Mouse (Mus musculus) adrenal gland, postnatal 10 days (tissue): ENCODE data around the gene Entpd3. TPM values are rescaled to one million over a fixed set of nuclear protein-coding genes. Genes with fewer than 3 reads are reported as not detected.

Source experiments
- DNase-seq: peaks from one replicate; pipeline ENCODE4 v3.0.0; 2021; ENCODE audit warnings: mixed read lengths
- total RNA-seq, 2 experiments: library from RNA; stranded (reverse); gene quantifications; 2 replicates each; pipeline ENCODE4 v1.2.3; 2021

The Entpd3 gene
- total RNA-seq, 2 experiments from 2014 or later: 0.87 to 1.1 TPM

DNA sequence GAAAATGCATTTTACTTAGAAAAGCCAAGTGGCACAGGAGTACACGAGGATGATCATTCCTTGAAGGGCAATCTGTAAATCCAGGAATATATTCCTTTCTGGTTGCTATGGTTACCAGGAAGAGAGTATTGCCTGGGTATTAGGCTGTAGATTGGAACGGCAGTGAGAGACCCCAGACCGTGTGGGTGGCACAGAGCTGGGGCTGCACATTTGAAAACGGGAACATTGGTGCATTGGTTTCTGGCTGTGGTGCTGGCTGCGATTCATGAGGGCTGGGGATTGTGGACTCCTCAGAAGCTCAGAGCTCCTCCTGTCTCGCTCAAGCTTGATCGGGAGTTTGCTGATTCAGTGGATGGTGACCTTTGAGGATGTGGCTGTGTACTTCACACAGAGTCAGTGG, 40.2 kb downstream of the Entpd3 start:
- no peak for DNase-seq

DNA sequence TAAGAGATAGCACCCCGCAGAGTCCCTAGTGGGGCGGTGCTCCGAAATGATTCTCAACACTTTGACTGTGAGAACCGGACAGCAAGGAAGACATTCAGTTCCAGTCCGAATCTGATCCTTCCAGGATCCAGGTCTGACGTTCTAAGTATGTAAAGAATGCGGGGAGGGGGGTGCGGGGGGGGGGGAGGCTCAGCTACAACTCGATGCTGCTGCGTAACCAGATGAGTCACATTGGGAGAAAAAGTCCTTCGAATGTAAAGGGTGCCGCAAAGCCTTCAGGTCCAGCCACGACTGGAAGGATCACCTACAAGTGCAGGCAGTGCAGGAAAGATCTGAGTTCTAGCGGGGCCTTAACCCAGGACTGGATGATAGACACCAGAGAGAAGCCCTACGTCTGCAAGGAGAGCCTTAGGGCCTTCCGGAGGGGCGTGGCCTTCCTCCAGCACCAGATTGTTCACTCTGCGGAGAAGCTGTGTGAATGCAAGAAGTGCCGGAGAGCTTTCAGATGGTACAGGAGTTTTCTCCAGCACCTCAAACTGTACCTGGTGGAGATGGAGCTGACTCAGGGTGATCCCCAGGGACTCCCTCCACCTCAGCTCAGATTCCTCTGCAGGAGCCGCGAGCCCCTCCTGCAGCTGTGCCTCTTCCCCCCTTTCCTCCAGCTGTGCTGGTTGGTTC, 42.5 kb downstream of the Entpd3 start:
- peak; percentile 61 for DNase-seq

GRCm38 (mm10) chr9:120582619-120583308, 43.1 kb downstream of the Entpd3 start:
- DNase-seq: peak; percentile 90

DNA sequence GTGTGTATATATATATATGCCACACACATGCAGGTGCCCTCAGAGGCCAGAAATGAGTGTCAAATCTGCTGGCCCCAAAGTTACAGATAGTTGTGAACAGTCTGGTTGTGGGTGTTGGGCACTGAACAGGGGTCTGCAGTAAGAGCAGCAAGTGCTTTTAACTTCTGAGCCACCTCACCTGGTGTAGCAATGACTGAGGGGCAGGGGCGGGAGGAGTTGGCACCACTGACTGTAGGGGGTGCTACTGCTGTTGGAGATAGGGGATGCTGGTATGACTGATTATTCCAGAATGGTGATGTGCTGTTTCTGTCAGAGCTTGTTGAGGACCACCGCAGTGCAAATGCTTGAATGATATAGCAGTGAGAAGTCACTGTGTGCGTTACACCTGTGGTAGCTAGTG, 43.7 kb downstream of the Entpd3 start:
- no peak for DNase-seq

GRCm38 (mm10) chr9:120586546-120586945, 46.9 kb downstream of the Entpd3 start:
- peak; percentile 87 for DNase-seq

DNA sequence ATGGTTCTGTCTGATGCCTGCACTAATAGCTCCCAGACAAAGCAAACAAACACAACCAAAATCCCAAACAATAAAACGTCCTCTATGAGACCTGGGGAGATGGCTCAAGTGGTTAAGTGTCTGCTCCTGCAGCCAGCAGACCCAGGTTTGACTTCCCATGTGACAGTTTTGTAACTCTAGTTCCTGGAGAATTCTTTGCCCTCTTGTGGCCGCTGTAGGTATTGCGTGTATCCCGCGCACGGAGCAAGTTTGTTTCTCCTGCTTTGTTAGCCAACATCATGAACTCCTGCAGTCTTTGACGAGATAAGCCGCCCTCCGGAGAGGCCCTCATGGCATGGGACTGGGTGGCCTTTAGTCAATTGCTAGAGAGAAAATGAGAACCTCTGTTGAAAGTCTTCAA, 51.9 kb downstream of the Entpd3 start:
- peak; percentile 84 for DNase-seq

GRCm38 (mm10) chr9:120593383-120594101, 53.9 kb downstream of the Entpd3 start:
- no peak for DNase-seq

GRCm38 (mm10) chr9:120594839-120595238, 55.2 kb downstream of the Entpd3 start:
- DNase-seq: no peak

GRCm38 (mm10) chr9:120595306-120595705, 55.7 kb downstream of the Entpd3 start:
- no peak for DNase-seq

DNA sequence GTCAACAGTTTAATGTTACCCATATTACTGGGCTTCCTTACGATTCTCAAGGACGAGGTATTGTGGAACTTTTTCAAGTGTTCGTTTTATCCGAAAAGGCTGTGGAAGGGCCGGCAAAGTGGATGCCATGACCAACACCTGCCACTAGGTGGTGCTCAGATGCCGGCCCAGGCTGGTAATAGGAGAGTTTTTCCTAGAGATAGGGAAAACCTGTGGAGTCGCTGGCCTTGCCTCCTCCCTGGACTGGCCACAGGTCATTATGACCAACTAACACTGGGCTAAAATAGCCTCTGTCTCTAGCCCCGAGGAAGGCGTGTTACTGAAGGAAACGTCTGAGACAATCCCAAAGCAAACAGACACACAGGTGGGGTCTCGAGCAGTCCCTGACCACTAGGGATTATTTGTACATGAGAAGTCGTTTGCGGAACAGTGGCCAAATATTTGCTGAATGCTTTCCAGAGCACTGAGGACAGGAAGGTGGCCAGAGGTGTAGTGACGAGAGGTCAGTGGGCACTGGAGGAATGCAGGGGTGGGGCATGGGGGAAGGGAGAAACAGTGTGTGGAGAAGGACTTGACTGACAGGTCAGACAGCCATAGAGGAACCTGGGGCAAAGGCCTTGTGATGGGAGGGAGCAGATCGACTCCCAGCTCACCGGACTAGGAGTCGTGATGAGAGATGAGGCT, 62.0 kb downstream of the Entpd3 start:
- DNase-seq: peak; percentile 88

GRCm38 (mm10) chr9:120602172-120602838, 62.7 kb downstream of the Entpd3 start:
- DNase-seq: peak; percentile 72

- DNase-seq: peak; percentile 94
These were observed 63.4 kb downstream of the Entpd3 start for GRCm38 (mm10) chr9:120602839-120603511.

- DNase-seq: no peak
These were observed 63.9 kb downstream of the Entpd3 start for GRCm38 (mm10) chr9:120603512-120603908.

- DNase-seq: no peak
These were observed 64.3 kb downstream of the Entpd3 start for GRCm38 (mm10) chr9:120603956-120604355.

DNA sequence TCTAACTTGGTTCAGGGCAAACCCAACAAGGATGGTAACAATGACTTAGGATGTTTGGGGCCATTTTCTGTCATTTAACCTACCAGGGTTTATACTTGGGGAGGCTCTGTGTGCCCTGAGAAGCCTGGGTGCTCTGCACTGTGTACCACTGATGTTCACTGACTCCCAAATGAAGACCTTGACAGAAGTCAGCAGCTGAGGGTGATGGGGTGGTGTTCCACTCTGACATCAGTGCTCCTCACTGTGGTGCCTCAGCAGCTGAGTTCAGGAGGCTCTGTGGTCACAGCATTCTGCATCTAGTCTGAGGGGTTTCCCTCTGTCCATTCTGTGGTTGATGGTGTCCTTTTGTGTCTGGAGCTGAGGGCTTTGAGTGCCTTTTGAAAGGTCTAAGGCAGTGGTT, 71.4 kb downstream of the Entpd3 start:
- no peak for DNase-seq

DNA sequence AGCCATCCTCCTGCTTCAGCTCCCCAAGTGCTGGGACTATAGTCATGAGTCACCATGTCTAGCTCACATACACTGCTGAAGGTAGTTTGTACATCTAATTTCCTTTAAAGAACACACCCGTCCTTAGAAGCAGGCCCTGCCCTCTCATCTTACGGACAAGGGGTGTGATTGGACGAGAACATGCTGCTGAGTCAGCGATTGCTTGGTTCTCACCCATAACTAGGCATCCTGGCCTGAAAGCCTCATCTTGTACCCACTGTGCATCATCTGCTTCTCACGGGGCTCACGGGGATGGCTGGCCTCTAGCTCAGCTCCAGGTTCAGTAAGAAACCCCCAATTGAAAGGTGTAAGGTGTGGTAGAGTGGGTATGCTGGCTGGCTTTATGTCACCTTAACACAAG, 74.4 kb downstream of the Entpd3 start:
- DNase-seq: no peak

Other genes starting within 250 kb of the Entpd3 start
- gene Myrip, start 238.3 kb upstream of the Entpd3 start, total RNA-seq: 1 to 10 TPM; 6.0 to 8.7 TPM
- 10 to 100 TPM; 46.2 to 51.3 TPM for gene Eif1b, start 47.6 kb upstream of the Entpd3 start, total RNA-seq
- 100 to 1,000 TPM; 514 to 533 TPM for gene Rpl14, start 31.6 kb downstream of the Entpd3 start, total RNA-seq